Mouse (Mus musculus) kidney, postnatal 25 days (tissue): ENCODE data around the gene Myo18b.

Experiments
- DNase-seq, 2 experiments: peaks; one replicate each; pipeline ENCODE4 v3.0.0; 2021; ENCODE audit warnings: mixed read lengths in 2 of 2

Gene Myo18b

DNA sequence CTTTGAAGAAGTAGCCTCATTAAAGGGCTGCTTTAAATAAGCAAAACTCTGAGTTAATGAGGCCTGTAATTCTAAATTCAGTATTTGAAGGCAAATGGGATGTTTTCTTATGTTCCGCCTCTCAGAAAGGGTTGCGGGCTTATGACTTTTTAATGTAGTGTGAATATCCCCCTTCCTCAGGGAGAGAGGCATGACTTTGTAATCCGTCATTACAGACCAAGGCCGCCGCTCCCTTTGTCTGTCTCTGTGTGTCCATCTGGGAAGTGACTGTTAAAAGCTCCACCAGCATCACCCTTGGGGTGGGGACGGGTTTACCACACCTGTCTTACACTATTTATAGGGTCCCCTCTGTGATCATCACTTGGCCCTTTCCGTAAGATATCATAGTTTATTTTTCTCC, 100.1 kb downstream of the Myo18b start:
- no peak for DNase-seq

DNA sequence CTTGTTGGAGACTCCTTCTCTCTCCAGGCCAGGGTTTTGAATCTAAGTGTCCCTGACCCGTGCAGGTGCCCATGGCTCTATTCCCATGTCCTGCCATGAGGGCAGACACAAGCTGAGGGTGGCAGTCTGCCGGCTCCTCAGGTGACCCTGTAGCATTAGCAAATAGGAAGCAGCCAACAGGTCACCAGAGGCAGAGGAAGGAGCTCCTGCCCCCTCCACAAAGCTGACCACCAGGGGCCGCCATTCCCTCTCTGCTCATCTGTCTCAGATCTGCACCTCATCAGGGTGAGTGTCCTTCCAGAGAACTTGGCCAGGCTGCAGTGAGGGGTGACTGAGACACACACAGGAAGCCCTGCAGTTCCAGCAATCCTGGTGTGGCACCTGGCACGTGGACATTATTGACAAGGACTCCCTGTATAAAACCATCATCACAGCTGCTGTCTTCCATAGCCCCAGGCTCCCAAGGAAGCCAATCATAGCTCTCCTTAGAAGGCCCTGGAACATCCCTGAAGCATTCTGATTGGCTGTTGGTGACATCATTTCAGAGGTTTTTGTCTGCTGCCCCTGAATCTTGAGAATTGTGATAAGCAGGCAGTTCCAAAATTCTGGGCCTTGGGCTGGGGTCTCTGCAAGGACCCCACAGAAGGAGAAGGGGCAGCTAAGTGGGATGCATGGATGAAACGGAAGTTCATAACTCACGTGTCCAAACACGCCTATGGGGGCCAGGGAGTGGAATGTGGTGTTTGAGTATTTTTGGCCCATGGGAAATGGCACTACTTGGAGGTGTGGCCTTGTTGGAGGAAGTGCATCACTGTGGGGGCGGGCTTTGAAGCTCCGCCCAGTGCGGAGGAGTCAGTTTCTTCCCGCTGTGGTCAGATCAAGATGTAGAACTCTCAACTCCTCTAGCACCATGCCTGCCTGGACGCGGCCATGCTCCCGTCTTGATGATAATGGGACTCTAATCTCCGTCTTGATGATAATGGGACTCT, 104.1 kb downstream of the Myo18b start:
- no peak for DNase-seq

DNA sequence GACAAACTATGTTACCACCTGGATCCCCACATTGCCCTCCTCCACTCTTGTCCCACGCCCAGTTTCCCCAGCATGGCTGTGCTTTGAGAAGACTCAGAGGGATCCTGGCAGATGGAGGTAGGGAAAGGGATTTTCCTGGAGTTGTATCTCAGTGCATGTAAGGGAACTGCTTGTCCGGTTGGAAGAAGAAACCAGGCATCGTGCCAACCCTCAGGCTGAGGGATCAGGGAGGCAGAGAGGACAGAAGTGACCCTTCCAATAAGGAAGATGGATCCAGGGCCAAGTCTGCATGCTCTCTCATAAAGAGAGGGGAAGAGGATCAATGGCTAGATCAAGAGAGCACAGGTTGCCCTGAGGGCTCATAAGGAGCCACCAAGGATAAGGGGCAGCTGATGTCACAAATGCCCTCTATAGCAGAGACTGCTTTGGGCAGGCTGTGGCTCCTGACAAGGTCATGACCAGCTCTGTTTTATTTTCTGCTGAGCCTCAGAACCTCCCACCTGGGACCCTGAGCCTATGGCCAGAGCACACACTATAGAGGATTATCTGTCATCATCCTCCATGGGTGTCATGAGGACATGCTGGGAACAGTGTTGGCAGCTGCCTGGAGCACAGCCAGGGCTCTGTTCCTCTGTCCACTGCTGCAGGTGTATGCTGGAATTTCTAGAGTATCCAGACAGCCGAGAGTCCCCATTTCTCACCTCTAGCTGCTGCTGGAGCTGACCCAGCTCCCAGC, 105.6 kb downstream of the Myo18b start:
- no peak for DNase-seq

DNA sequence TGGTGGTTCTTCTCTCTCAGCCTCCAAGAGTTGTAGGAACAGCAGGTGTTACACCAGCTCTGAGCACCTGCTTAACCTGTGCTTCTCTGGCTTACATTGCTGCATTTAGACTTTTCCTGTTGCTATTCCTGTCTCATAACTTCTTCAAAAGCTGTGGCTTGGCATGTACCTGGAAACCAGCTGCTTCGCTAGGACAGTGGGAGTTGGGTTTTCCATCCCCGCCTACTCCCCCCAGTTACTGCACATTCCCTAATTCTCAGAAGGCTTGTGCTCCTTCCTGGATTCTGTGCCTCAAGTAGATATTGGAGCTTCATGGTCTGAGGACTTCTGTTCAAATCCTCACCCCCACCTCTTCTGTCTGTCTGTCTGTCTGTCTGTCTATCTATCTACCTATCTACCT, 107.7 kb downstream of the Myo18b start:
- DNase-seq: no peak

DNA sequence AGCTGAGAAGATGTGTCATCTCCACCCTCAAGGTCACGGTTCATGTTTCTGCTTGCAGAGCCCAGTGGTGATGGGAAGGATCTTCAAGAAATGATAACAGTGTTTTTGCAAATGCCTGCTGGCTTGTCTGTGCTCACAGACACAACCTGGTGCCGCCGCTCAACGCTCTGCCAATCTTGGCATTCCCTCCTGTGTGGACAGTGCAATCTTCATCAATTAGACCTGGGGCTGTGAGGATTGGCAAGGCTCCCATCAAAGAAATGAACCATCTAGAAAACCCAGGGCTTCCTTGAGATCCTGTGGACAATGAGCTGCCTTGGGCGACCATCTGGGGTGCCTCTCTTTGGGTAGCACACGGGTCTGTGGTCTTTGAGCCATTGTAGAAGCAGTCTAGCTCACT, 109.4 kb downstream of the Myo18b start:
- no peak for DNase-seq

DNA sequence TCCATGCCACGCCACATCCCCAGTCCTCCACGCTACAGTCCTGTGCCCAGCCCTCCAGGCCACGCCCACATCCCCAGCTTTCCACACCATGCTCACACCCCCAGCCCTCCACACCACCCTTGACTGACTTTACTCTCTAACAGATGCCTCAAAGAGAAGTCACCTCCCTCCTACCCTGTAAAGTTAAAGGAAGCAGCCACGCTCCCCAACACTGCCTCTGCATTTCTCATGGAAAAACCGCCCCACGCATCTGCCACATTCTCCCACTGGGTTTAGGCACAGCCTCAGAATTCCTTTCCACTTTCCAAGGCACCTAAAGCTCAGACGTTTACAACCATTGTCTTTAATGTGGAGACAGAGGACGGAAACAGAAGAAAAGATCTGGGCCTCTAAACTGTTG, 110.1 kb downstream of the Myo18b start:
- DNase-seq: no peak

DNA sequence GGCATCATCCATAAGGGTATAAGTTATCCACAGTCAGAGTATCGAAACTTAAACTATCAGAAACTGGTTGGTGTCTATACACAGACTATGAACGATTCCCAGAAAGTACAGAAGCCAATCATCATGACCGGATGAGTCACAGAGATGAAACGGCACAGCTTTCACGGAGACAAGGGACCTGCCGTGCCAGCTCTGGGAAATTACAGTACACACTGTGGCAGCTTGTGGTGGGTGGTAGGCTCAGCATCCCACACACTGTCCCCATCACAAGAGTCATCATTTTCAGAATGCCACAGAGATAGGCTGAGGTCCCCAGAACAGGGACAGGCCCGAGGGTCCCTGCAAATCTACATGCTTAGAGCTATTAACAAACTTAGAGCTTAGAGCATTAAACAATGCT, 114.4 kb downstream of the Myo18b start:
- DNase-seq: no peak

DNA sequence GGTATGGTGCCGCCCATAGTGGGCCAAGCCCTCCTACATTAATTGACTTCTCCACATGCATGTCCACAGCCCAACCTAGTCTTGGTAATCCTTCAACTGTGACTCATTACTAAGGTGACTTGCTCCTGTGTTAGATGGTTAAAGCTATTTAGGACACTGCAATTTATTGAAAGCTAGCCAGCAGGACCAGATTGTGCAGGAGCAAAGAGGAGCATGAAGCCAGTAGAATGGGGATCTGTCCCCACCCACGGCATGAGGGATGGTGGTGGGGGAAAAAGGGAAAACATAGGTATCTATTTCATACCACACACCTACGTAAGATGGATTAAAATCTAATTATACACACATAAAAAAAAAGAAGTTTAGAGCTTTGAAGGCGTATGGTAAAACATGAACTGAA, 114.9 kb downstream of the Myo18b start:
- DNase-seq: no peak

DNA sequence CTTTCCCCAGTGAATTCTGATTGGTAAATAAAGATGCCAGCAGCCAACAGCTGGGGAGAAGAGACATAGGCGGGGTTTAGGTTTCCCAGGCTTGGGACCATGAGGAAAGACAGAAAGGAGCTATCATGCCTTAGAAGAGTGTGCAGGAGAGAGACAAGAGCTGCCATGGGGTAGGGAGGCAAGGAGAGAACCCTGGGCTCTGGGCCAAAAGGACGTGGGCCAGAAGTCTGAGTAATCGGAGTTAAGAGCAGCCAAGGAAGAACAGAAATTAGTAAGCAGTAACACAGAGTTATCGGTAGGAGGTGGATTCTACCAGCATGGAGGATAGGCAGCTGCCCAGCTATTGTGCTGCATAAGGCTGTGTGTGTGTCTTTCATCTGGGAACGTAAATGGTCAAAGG, 115.8 kb downstream of the Myo18b start:
- DNase-seq: peak in 1 of 2 experiments; percentile 2

DNA sequence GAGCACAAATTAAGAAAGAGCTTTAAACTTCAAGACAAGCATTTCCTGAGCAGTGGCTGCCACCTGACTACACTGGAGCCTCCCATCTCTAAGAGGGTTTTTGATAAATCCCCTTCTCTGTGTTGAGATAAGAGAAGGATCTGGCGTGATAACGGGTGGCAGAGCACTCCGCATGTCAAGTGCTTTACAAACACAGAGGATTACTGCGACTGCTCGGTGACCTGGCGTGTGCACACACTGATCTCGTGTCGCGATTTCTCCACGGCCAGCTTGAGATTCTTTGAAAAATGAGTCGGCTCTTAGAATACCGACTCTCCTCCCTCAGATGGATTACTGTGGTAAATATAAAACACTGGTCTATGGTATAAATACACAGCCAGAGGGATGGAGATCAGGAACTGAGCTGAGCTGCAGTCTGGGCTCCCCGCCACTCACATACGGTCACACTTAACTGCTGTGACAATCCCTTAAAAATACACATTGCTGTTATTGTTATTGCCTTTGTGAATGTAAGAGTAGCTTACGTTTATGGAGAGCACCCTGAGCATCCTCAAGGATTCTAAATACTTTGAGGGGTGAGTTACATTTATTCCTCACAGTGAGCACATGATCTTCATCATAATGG, 119.3 kb downstream of the Myo18b start:
- DNase-seq: no peak

DNA sequence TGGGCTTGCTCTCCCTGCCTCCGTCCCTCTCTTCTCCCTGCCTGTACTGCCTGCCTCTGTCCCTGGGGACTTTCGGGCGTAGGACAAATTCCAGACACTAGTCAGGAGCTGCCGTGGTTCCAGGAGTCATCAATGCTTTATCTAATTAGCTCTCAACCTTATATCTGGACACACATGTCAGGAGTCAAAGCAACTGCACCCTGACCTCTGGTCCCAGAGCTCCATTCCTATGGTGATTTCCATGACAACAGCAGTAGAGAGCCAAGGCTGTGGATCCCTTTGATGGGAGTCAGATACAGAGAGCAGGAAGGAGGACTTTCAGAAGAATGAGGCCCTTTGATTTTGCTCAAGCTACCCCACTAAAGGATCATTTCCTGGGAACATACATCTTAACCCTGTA, 122.7 kb downstream of the Myo18b start:
- DNase-seq: no peak

DNA sequence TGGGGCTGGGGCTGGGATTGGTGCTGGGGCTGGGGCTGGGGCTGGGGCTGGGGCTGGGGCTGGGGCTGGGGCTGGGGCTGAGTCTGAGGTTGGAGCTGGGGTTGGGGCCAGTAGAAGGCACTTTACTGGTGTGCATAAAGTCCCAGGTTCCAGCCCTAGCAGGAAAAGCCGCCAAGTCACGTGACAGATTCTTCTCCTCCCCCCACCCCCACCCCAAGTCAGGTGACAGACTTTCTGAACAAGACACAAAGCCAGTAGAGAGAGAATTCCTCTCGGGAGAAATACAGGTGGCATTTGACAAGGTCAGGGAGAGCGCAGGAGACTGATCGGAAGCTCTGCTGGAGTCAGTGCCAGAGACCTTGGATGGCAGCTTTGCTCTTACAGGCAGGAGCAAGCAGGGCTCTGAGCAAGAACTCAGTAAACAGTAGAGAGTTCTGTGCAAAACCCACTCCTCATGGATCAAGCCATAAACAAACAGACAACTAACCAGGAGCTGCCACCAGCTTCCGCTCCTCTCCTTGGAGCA, 124.7 kb downstream of the Myo18b start:
- DNase-seq: no peak

DNA sequence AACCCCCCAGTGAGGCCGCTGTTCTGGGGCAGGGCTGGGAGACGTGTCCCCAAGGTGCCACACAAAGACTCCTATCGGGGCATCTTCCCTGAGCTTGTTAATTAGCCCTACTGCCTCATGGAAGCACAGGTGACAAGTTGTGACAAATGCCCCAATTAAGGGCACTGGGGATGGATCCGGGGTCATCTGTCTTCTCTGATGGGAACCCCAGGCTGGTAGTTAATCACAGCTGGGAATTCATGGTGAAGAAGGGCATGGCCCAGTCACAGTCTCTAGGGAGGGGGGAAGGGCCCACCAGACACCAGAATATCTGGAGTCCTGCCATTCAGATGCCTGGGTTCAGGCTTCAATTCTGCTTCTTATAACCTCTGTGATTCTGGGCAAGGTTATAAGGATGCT, 126.4 kb downstream of the Myo18b start:
- DNase-seq: no peak

DNA sequence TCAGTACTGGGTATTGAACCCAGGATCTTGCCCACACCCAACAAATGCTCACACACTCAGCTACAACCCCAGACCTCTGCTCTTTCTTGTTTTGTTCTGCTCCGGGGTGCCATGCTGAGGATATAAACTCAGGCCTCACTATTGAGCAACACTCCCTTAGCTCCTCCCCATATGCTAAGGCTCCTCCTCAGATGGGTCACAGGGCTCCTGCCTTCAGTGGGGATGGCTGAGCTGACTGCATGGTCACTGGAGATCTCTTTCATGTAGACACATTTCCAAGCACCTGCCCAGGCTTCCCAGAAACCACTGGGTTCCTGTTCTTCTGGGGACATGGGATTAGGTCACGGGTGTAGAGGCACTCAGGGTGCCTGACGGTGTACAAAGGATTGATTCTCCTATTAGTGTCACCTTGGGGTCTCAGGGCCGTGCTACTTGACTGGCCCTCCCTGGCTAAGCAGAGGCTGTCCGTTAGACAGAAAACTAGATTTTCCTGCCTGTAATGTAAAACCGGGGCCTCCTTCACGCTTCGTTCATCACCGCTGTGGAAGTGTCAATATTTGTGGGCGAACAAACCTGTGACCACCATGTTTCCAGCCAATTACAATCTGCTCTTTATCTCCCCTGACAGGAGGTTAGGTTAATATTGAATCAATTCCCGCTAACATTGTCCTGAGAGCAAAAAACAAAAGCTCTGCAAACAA, 127.0 kb downstream of the Myo18b start:
- no peak for DNase-seq

DNA sequence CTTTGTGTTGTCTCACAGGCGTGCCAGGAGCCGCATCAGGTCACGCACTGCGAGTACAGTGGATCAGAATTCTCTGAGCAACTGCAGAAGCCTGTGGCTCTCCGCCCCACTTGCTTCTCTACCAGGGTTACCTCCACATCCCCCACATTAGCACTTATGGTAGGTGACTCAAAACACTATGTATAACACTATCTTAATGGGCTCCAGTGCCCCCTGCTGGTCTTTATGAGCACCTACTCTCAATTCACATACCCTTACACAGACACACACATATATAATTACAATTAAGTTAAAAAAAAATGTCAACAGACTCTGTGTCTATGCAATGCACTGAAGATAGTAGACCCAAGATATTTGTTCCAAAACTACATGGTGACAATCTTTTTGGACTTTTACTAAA, 127.6 kb downstream of the Myo18b start:
- no peak for DNase-seq

DNA sequence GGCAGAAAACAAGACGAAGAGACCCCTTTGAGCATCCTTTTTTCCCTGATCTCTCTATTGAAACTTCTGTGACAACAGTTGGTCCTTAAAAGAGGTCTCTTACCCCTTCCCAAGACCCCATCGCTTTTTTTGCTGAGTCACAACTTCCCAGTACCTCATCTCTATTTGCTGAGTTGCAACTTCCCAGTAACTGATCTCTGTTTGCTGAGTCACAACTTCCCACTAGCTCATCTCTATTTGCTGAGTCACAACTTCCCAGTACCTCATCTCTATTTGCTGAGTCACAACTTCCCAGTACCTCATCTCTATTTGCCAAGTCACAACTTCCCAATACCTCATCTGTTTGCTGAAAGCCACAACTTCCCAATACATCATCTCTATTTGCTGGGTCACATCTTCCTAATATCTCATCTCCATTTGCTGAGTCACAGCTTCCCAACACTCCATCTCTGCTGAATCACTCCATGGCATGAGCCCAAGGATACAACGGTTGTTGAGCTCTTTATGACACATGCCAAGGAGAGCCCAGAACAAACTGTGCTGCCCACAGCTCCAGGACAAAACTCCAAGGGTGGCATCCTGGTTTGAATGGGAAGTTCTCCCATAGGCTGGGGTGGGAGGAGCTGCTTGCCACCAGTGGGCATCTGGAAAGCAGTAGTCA, 134.6 kb downstream of the Myo18b start:
- no peak for DNase-seq

DNA sequence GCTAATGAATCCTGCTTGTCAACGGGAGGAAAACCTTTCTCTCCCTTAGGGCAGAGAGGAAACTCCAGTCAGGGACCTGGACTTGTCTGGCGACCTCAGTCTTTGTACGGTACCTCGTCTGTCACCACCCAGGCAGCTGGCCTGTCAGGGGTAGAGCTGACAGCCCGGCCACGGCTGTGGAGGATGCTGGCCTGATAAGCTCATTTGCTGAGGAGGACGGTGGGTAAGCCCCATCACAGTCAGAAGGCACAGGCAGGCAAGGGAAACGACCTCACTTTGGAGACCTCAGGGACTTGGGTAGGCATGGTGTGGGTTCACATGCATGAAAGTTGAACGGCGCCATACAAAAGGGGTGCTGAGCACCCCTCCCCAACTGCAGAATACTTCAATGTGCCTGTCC, 140.6 kb downstream of the Myo18b start:
- no peak for DNase-seq

DNA sequence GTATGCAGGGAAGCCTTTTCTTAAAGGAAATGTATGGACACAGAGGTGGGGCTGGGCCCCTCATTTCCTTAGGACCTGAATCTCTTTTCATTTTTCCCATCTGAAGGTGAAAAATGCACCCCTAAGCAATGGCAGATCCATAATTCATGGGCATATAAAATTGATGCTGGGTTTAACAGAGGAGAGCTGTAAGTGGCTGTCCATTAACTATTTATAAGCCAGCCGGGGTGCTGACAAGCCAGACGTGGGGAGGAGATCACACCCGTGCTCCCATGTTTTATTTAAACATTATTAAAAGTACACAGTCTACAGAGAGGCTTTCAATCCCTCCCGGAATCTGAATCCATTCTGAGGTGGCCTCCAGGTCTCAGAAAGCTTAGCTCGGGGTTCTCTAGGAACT, 146.5 kb downstream of the Myo18b start:
- DNase-seq: no peak

DNA sequence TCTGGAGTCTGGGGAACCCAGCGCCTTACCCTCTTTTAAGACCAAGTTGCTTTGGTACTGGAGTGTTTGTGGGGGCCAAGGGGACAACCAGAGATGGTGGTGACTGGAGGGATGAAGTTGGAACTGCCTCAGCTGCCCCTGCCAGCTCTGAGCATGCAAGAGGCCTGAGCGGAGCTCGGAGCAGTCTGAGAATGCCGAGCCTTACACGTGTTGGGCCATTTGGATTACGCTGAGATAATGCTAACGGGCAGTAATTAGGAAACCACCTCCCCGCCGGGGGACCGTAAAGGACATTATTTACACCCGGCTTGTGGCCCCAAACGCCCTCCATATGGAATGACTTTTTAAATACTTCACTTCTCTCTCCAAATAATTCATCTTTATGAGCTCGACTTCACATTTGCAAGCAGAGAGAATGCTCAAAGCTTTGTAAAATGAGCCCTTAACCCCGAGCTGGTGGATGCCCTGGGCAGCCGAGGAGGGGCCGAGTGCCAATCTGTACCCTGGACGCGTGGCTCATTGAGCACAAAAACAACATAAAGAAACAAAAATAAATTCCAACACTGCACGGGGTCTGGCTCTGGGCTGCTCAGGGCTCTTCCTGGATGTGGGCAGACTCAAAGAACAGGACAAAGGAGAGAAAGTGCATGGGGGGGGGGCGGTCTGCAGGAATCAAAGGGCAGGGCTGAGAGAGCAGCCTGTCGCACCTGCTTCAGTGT, 148.0 kb downstream of the Myo18b start:
- DNase-seq: no peak

DNA sequence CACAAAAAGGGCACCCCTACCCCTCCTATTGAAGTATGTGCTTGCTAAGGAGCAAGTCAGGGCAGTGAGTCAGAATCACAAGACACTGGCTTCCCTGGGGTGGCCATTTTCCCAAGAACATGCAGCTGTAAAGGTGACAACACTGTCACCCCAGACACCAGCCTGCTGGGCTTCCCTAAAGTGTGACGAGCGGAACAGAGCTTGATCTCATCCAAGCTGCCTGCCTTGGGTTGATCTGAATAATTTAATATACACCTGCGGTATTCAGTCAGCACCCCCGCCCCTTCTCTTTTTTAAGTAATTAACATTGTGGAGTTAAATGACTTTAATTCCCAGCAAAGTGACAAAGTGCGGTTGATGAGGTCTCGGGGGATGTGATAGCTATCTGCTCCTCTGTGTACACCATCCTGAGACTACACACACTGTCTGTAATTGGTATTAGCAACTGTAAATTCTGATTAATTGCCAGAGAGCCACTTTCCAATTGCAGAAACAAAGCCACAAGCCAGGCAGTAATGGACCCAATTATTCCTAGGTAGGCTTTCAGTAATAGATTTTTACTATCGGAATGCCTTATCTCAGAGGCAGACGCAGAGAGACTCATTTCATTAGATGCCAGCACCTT, 148.7 kb downstream of the Myo18b start:
- DNase-seq: no peak

DNA sequence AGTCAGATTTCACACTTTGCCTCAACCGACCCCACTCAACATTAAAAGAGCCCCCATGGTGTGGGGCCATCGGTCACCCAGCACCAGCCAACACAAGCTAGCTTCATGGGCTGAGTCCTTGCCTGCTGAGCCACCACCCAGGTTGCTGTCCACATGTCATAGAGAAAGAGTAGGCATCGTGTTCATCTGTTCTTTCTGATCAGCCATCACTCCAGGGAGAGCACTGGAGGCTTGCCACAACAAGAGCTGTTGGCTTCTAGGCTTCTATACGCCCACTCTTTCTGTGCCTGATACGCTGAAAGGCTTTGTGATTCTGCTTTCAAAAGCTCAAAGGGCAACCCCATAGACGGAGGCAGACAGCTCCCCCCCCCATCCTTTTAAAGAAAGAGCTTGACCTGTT, 151.0 kb downstream of the Myo18b start:
- no peak for DNase-seq
